Mouse (Mus musculus) ES-Bruce4 (cell line): Measurements from ENCODE around the gene Wdr45b.

Source experiments
- CTCF ChIP-seq: IDR thresholded peaks from one replicate; pipeline ENCODE4 v1.8.1; 2011; ENCODE audit warnings: low read depth, low read length
- EP300 ChIP-seq: IDR thresholded peaks from 2 replicates; pipeline ENCODE4 v1.6.1; 2011; ENCODE audit warnings: low read depth, low read length; ENCODE audit not compliant: insufficient read depth

DNA sequence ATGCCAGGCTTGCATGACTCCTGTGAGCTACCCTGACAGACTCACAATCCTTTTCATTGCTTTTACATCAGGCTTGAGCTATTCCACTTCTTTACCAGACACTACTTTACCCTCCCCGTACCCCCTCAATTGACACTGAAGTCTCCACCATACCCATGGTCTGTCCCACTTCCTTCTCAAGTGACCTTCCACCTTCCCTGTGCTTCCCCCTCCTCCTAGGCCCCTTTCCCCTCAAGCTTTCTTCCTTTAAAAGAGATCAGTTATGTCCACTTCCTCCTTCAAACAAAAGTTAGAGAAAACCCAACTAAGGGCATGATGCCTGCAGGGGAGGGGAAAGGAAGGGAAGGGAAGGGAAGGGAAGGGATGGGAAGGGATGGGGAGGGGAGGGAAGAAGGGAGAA, 14.0 kb downstream of the Wdr45b start:
- no peak for TF ChIP-seq CTCF
- TF ChIP-seq EP300 = no peak
